Mouse (Mus musculus) adrenal gland, postnatal 0 days (tissue): ENCODE results near the gene Olfr521. TPM values are rescaled to one million over a fixed set of nuclear protein-coding genes. Genes with fewer than 3 reads are reported as not detected.

ENCODE experiments used
- polyA plus RNA-seq: library from polyadenylated mRNA; unstranded; fragments of >200 nt; fragmentation: Nextera tagmentation; extraction: Ambion mirVana; gene quantifications from 2 replicates; pipeline ENCODE4 v1.2.1, GENCODE M21; 2015

Olfr521 gene
- polyA plus RNA-seq: not detected in 2 replicates

DNA sequence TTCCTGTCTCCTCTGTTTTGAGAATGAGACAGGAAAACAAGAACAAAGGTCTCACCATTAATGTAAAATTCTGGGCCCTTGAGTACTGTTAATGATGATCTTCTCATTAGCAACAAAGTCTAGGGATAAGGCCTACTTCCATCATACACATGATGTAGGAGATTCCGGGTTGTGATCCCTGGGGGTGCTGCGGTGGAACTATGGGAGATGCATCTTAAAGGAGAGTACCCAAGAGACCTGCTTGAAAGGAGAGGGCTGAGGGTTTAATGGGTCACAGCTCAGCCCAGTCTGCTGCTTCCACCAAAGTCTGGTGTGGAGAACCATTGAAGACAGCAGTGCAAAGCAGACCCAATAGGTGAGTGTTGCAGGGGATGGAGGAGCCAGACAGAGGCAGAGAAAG lies at the start of gene Olfr521:
Gene Olfr521 (plus strand): TSS at position 301 of the 400 bp plus-strand sequence.

DNA sequence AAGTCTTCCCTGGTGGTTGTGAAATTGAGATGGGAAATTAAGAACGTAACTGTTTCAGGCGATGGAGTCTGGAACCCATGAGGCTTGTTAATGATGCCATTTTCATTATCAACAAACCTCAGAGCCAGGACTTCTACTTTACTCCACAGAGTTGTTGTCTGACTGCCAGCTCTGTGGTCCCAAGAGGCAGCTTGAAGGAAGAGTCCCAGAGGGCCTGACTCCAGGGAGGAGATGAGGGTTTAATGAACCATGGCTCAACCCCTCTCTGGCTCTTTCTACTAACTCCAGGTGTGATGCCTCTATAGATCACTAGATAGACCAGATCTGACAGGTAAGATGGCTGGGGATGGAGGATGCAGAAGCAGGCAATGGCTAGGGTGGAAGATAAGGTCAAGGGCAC lies 33.3 kb upstream of the Olfr521 start, which contains the start of gene Olfr520:
Gene Olfr520 (plus strand): TSS at position 301 of the 400 bp plus-strand sequence.

Other genes starting within 250 kb of the Olfr521 start
- 4.9 and 5.6 TPM in 2 replicates for gene Arrb1, start 228.0 kb upstream of the Olfr521 start, polyA plus RNA-seq
- gene Tpbgl, start 136.4 kb upstream of the Olfr521 start, polyA plus RNA-seq: 6.2 and 10.0 TPM in 2 replicates
- 6.2 and 6.9 TPM in 2 replicates for gene Slco2b1, start 52.2 kb upstream of the Olfr521 start, polyA plus RNA-seq
- not detected in 2 replicates for gene Olfr520, start 33.2 kb upstream of the Olfr521 start, polyA plus RNA-seq
- 3.0 and 4.3 TPM in 2 replicates for gene Neu3, start 64.9 kb downstream of the Olfr521 start, polyA plus RNA-seq
- 1.8 and 4.6 TPM in 2 replicates for gene Xrra1, start 95.6 kb downstream of the Olfr521 start, polyA plus RNA-seq
- gene Spcs2, start 100.0 kb downstream of the Olfr521 start, polyA plus RNA-seq: 336 and 378 TPM in 2 replicates
- 2.7 and 2.9 TPM in 2 replicates for gene Rnf169, start 216.9 kb downstream of the Olfr521 start, polyA plus RNA-seq
- gene Chrdl2, start 242.7 kb downstream of the Olfr521 start, polyA plus RNA-seq: 0.24 TPM in 1 of 2 replicates, not detected in the other